Mouse (Mus musculus) B cell, adult 2 months (primary cell): Measurements from ENCODE around the gene Wwox.

Experiments
- DNase-seq, 2 experiments: peaks; one replicate each; pipeline ENCODE4 v3.0.0; 2022

Gene Wwox

GRCm38 (mm10) chr8:114439334-114440204, at the start of gene Wwox:
TSS of gene Wwox (plus strand) at chr8:114439655.
- DNase-seq: peak; percentile 99

GRCm38 (mm10) chr8:114390465-114391254, 48.8 kb upstream of the Wwox start:
- no peak for DNase-seq

- DNase-seq: no peak
Measured at GRCm38 (mm10) chr8:114398326-114398725, 41.1 kb upstream of the Wwox start.

GRCm38 (mm10) chr8:114399273-114399672, 40.2 kb upstream of the Wwox start:
- DNase-seq: no peak

- no peak for DNase-seq
Measured at GRCm38 (mm10) chr8:114401679-114402078, 37.8 kb upstream of the Wwox start.

GRCm38 (mm10) chr8:114411421-114411820, 28.0 kb upstream of the Wwox start:
- DNase-seq: no peak

- no peak for DNase-seq
Measured at GRCm38 (mm10) chr8:114417786-114418185, 21.7 kb upstream of the Wwox start, which contains the start of gene Clec3a. TSS of gene Clec3a (plus strand) at chr8:114418086.

- DNase-seq: no peak
Measured at GRCm38 (mm10) chr8:114418486-114418885, 21.0 kb upstream of the Wwox start.

GRCm38 (mm10) chr8:114418904-114419303, 20.6 kb upstream of the Wwox start:
- DNase-seq: no peak

- no peak for DNase-seq
Measured at GRCm38 (mm10) chr8:114421544-114421943, 17.9 kb upstream of the Wwox start.

- peak; percentile 74 to 76 for DNase-seq
Measured at GRCm38 (mm10) chr8:114438236-114438635, 1.2 kb upstream of the Wwox start.

GRCm38 (mm10) chr8:114440205-114440589, 742 bp downstream of the Wwox start:
- no peak for DNase-seq

- DNase-seq: peak; percentile 66 to 68
Measured at GRCm38 (mm10) chr8:114441616-114442015, 2.2 kb downstream of the Wwox start.

- no peak for DNase-seq
Measured at GRCm38 (mm10) chr8:114446884-114447283, 7.4 kb downstream of the Wwox start.

GRCm38 (mm10) chr8:114452278-114452677, 12.8 kb downstream of the Wwox start:
- DNase-seq: no peak

- DNase-seq: peak; percentile 72
Measured at GRCm38 (mm10) chr8:114452781-114453221, 13.3 kb downstream of the Wwox start.

- DNase-seq: no peak
Measured at GRCm38 (mm10) chr8:114455302-114455701, 15.8 kb downstream of the Wwox start.

- DNase-seq: no peak
Measured at GRCm38 (mm10) chr8:114455953-114456352, 16.5 kb downstream of the Wwox start.

GRCm38 (mm10) chr8:114458113-114458784, 18.8 kb downstream of the Wwox start:
- DNase-seq: no peak

- DNase-seq: peak; percentile 35 to 38
Measured at GRCm38 (mm10) chr8:114460600-114460999, 21.1 kb downstream of the Wwox start.

GRCm38 (mm10) chr8:114462591-114462990, 23.1 kb downstream of the Wwox start:
- DNase-seq: no peak

GRCm38 (mm10) chr8:114463305-114463704, 23.9 kb downstream of the Wwox start:
- DNase-seq: no peak
